Mouse (Mus musculus) liver, embryonic 16.5 days (tissue): ENCODE data around the gene Cnot4. TPM values are rescaled to one million over a fixed set of nuclear protein-coding genes. Genes with fewer than 3 reads are reported as not detected.

ENCODE experiments used
- ATAC-seq: fragments of 200-750 bp; cut with Nextera tagmentation; 2 replicates; pipeline ENCODE4 v1.8.0; 2017; ENCODE audit warnings: low read depth, mild to moderate bottlenecking, moderate number of reproducible peaks, moderate library complexity
- H3K27ac ChIP-seq: fragments of 300-500 bp; sonication (generic); 2 replicates; pipeline ENCODE4 v1.5.1; 2014; ENCODE audit warnings: mild to moderate bottlenecking, low read length
- H3K27me3 ChIP-seq: fragments of 300-500 bp; sonication (generic); 2 replicates; pipeline ENCODE4 v1.6.1; 2014; ENCODE audit warnings: low read depth, low read length, mixed read lengths; ENCODE audit not compliant: control insufficient read depth, insufficient read depth
- H3K36me3 ChIP-seq: fragments of 300-500 bp; sonication (generic); 2 replicates; pipeline ENCODE4 v1.6.1; 2014; ENCODE audit warnings: mild to moderate bottlenecking; ENCODE audit not compliant: control insufficient read depth, insufficient read depth
- H3K4me1 ChIP-seq: fragments of 300-500 bp; sonication (generic); 2 replicates; pipeline ENCODE4 v1.6.1; 2014; ENCODE audit warnings: low read depth, low read length, mixed read lengths; ENCODE audit not compliant: control insufficient read depth
- H3K4me2 ChIP-seq: fragments of 300-500 bp; sonication (generic); 2 replicates; pipeline ENCODE4 v1.6.1; 2014; ENCODE audit warnings: low read depth, low read length, mixed read lengths
- H3K4me3 ChIP-seq: fragments of 300-500 bp; sonication (generic); 2 replicates; pipeline ENCODE4 v1.5.1; 2014; ENCODE audit warnings: low read depth, mild to moderate bottlenecking, low read length
- H3K9ac ChIP-seq: fragments of 300-500 bp; sonication (generic); 2 replicates; pipeline ENCODE4 v1.6.1; 2014; ENCODE audit warnings: low read depth, low read length
- H3K9me3 ChIP-seq: fragments of 300-500 bp; sonication (generic); replicated peaks from 2 replicates; pipeline ENCODE4 v1.6.1; 2016; ENCODE audit warnings: low read length; ENCODE audit not compliant: control insufficient read depth
- WGBS: fragments of 180-500 bp; shearing (Covaris S2); extraction: QIAGEN DNeasy Blood & Tissue Kit; methylation state at CpG from one replicate; pipeline ENCODE4 v1.1.7; 2014; ENCODE audit not compliant: insufficient replicate concordance; 5-methylcytosine and 5-hydroxymethylcytosine counted together
- polyA plus RNA-seq: library from polyadenylated mRNA; unstranded; fragments of >200 nt; fragmentation: Nextera tagmentation; extraction: Ambion mirVana; gene quantifications from 2 replicates; pipeline ENCODE4 v1.2.1, GENCODE M21; 2015

Gene Cnot4
- polyA plus RNA-seq, 1 experiment from 2014 or later = 12.5 TPM

- no peak overlapping the region for H3K4me3 ChIP-seq
- ATAC-seq = no peak
- no peak overlapping the region for H3K9ac ChIP-seq
Observed at GRCm38 (mm10) chr6:34994692-34995091, 138.8 kb downstream of the Cnot4 start.

DNA sequence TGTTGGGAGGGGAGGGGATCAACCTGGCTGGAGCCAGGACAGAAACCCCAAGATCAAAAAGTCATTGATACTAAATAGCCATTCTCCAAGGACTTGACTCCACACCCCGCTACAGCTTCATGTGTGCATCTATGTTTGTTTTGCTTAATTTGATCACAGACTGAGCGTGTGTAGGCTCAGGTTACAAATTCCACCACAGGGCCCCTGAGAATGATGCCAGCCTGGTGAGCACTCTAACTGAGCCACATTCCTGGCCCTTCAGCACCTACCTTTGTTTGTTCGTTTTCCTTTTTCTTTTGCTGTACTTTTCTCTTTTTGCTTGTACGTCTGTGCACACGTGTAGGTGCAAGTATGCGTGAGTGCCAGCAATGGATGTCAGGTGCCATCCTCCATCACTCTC lies 144.3 kb downstream of the Cnot4 start:
- Histone ChIP-seq H3K4me1 (peaks cover 3% of the 10 kb centered on the region), H3K9ac (no peak overlapping the region), H3K27ac (no peak overlapping the region), H3K27me3 (no peaks in the 10 kb centered on the region), H3K4me2 (no peak overlapping the region), H3K36me3 (no peaks in the 10 kb centered on the region), H3K9me3 (no peaks in the 10 kb centered on the region), H3K4me3 (no peak overlapping the region)
- ATAC-seq = no peak
- 63% methylated on average over 6 of the region's 6 CpGs for WGBS

More at GRCm38 (mm10) chr6:34994692-34995091, 138.8 kb downstream of the Cnot4 start:
- peak overlapping the region; percentile 60 for H3K4me2 ChIP-seq
- H3K9me3 ChIP-seq = no peaks in the 10 kb centered on the region
- no peaks in the 10 kb centered on the region for H3K27me3 ChIP-seq
- peaks cover 5% of the 10 kb centered on the region for H3K4me1 ChIP-seq
- H3K27ac ChIP-seq = no peak overlapping the region
- WGBS = 24% methylated on average over 5 of the region's 5 CpGs
- H3K36me3 ChIP-seq = no peaks in the 10 kb centered on the region

GRCm38 (mm10) chr6:34988081-34988761 lies 145.3 kb downstream of the Cnot4 start, which contains the start of gene Slc23a4:
Gene Slc23a4, minus strand, starts transcription at chr6:34988404.
- H3K9me3 ChIP-seq = no peaks in the 10 kb centered on the region
- no peaks in the 10 kb centered on the region for H3K36me3 ChIP-seq
- no peak for ATAC-seq
- no peaks in the 10 kb centered on the region for H3K27me3 ChIP-seq
- H3K27ac ChIP-seq = no peak within 1 kb of the TSS
- 8% methylated on average over 20 of the region's 20 CpGs for WGBS
- H3K4me1 ChIP-seq = peaks cover 3% of the 10 kb centered on the region
- peak within 1 kb of the TSS; percentile 15; the same call in 1 of the 2 replicates for H3K4me2 ChIP-seq
- H3K4me3 ChIP-seq = no peak within 1 kb of the TSS
- H3K9ac ChIP-seq = no peak within 1 kb of the TSS

DNA sequence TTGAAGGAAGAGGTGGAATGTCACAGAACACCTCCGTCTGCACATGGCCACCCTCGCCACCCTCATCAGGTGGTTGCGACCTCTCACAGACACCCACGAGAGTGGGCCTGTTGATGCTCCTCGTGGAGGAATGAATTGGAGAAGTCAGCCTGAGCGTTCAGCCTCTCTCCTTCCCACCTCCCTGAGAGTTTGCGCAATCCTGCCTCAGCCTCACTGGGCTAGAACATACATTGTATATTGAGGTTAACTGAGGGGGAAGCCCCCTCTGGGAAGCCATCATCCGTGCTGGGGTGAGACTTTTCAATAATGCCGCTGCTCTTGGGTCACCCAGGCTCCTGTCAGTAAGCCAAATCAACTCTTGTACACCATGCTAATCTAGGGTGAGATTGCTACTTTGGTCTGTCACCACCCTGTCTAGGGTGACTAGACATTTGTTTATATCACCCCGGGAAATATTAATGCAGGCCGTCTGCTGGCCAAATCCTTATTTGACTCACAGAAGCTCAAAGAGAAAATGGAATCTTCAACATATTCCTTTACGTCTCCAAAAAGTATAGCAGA lies 146.4 kb downstream of the Cnot4 start:
- WGBS = 51% methylated on average over 12 of the region's 12 CpGs
- Histone ChIP-seq H3K9ac (no peak overlapping the region), H3K36me3 (no peaks in the 10 kb centered on the region), H3K27ac (no peak overlapping the region), H3K4me1 (peaks cover 3% of the 10 kb centered on the region), H3K9me3 (no peaks in the 10 kb centered on the region), H3K27me3 (no peaks in the 10 kb centered on the region), H3K4me2 (no peak overlapping the region), H3K4me3 (no peak overlapping the region)
- ATAC-seq = no peak

- Histone ChIP-seq H3K9me3 (no peaks in the 10 kb centered on the region), H3K4me3 (no peak overlapping the region), H3K4me1 (no peaks in the 10 kb centered on the region), H3K27me3 (no peaks in the 10 kb centered on the region), H3K4me2 (no peak overlapping the region), H3K27ac (no peak overlapping the region), H3K36me3 (no peaks in the 10 kb centered on the region), H3K9ac (no peak overlapping the region)
- no peak for ATAC-seq
- WGBS = 56% methylated on average over 9 of the region's 9 CpGs
Observed at GRCm38 (mm10) chr6:34980661-34981060, 152.9 kb downstream of the Cnot4 start.

- Histone ChIP-seq H3K4me1 (no peaks in the 10 kb centered on the region), H3K9ac (no peak overlapping the region), H3K36me3 (no peaks in the 10 kb centered on the region), H3K4me3 (no peak overlapping the region), H3K27me3 (no peaks in the 10 kb centered on the region), H3K4me2 (no peak overlapping the region), H3K9me3 (no peaks in the 10 kb centered on the region), H3K27ac (no peak overlapping the region)
- no peak for ATAC-seq
- 72% methylated on average over 3 of the region's 3 CpGs for WGBS
Observed at GRCm38 (mm10) chr6:34979291-34979690, 154.2 kb downstream of the Cnot4 start.

Other genes with a start within 250 kb of the Cnot4 start
- 9.6 and 10.3 TPM in 2 replicates for gene Wdr91, start 222.8 kb downstream of the Cnot4 start, polyA plus RNA-seq
- gene Stra8, start 213.6 kb downstream of the Cnot4 start, polyA plus RNA-seq = not detected in 2 replicates
- 0.08 and 0.14 TPM in 2 replicates for gene Slc23a4, start 145.3 kb downstream of the Cnot4 start, polyA plus RNA-seq
- 17.3 and 17.8 TPM in 2 replicates for gene Nup205, start 43.7 kb upstream of the Cnot4 start, polyA plus RNA-seq
- gene Slc13a4, start 174.4 kb upstream of the Cnot4 start, polyA plus RNA-seq = 0.04 TPM in 2 replicates
- 0.36 and 0.37 TPM in 2 replicates for gene Fam180a, start 192.4 kb upstream of the Cnot4 start, polyA plus RNA-seq